Mouse (Mus musculus): ENCODE results near the gene Pla2g10. TPM values are rescaled to one million over a fixed set of nuclear protein-coding genes. Genes with fewer than 3 reads are reported as not detected.
"Not testable (repeated sequence)": the region's sequence is repeated elsewhere in the genome, so short reads cannot be mapped to it uniquely, and the experiment has no call there.

Gene Pla2g10
- total RNA-seq (2012; rRNA removed) = 38.9 and 43.6 TPM in 2 replicates

- Histone ChIP-seq H3K4me1 (ENCODE audit: control insufficient read depth in 2 of 2, insufficient read depth in 2 of 2, low read length in 2 of 2, poor library complexity in 1 of 2) (peaks cover 20 to 30% of the 10 kb centered on the region in 2 experiments), H3K4me3 (ENCODE audit: insufficient read depth in 1 of 2, low read depth in 1 of 2, low read length in 2 of 2, poor library complexity in 1 of 2, severe bottlenecking in 1 of 2) (peak within 1 kb of the TSS; percentile 39 to 56), H3K9ac (ENCODE audit: insufficient read depth, low read depth, low read length, poor library complexity, severe bottlenecking) (peak within 1 kb of the TSS; percentile 63), H3K9me3 (ENCODE audit: control insufficient read depth, insufficient read depth, low read depth, low read length) (no peaks in the 10 kb centered on the region), H3K27ac (ENCODE audit: insufficient read depth, low read depth, low read length, poor library complexity, severe bottlenecking) (peak within 1 kb of the TSS; percentile 69), H3K36me3 (ENCODE audit: control insufficient read depth, insufficient read depth, low read length, poor library complexity, severe bottlenecking) (peaks cover 4% of the 10 kb centered on the region; the same call in 1 of the 2 replicates)
- peak; percentile 72 for TF ChIP-seq MAFK (IDR thresholded peaks at IDR 0.05; ENCODE audit: insufficient read depth, low read depth, low read length)
- no peak for TF ChIP-seq ZNF384 (IDR thresholded peaks at IDR 0.05; ENCODE audit: low read depth, low read length)
- in situ Hi-C loops (cut with MboI; ENCODE audit: low sequenced_read_pairs in 2 of 2, unreplicated experiment in 2 of 2) = no loop called here
- DNase-seq (ENCODE audit: low read depth, low spot score) = no peak
Observed at GRCm38 (mm10) chr16:13730285-13731255, at the start of gene Pla2g10. Gene Pla2g10, minus strand, starts transcription at chr16:13730983.

DNA sequence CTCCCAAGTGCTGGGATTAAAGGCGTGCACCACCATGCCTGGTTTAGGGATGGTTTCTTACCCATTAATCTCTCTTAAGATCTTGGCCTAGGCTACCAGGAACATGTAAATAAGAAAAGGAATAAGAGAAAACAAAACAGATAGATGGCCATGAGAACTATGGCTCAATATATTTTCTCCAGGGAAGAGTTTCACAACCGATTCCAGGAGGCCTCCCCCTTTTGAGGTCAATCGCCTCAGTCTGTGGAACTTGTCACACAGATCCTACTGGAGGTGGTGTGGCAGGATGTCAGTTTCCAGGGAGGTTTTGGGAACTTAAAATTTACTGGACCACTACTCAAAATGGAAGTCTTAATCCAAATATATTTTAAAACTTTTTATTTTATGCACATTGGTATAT lies 43.9 kb upstream of the Pla2g10 start:
- H3K9ac ChIP-seq (ENCODE audit: insufficient read depth, low read depth, low read length, poor library complexity, severe bottlenecking); DNase-seq (ENCODE audit: low read depth, low spot score); H3K4me3 ChIP-seq (ENCODE audit: insufficient read depth in 1 of 2, low read depth in 1 of 2, low read length in 2 of 2, poor library complexity in 1 of 2, severe bottlenecking in 1 of 2); H3K4me1 ChIP-seq (ENCODE audit: control insufficient read depth in 2 of 2, insufficient read depth in 2 of 2, low read length in 2 of 2, poor library complexity in 1 of 2); in situ Hi-C loops (cut with MboI; ENCODE audit: low sequenced_read_pairs in 2 of 2, unreplicated experiment in 2 of 2); H3K36me3 ChIP-seq (ENCODE audit: control insufficient read depth, insufficient read depth, low read length, poor library complexity, severe bottlenecking); H3K27ac ChIP-seq (ENCODE audit: insufficient read depth, low read depth, low read length, poor library complexity, severe bottlenecking): not testable (repeated sequence)
- peaks cover 15% of the 10 kb centered on the region for H3K9me3 ChIP-seq (ENCODE audit: control insufficient read depth, insufficient read depth, low read depth, low read length)

DNA sequence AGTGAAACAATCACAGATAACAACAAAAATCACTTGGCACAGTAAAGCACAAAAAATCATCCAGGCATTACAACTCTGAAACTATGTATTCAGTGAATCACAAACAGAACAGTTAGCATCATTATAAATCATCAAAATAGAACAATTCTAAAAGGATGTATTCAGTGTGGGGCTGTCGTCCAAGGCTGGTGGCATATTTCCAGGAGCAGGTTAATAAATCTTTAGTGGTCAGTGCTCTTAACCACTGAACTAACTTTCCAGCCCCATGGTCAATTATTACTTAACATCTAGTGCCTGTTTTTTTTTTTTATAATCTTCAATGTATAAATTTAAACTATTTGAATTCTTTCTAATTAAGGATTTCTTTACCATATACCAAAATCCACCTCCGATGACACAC lies 43.2 kb upstream of the Pla2g10 start:
- H3K4me3 ChIP-seq (ENCODE audit: insufficient read depth in 1 of 2, low read depth in 1 of 2, low read length in 2 of 2, poor library complexity in 1 of 2, severe bottlenecking in 1 of 2); in situ Hi-C loops (cut with MboI; ENCODE audit: low sequenced_read_pairs in 2 of 2, unreplicated experiment in 2 of 2); H3K4me1 ChIP-seq (ENCODE audit: control insufficient read depth in 2 of 2, insufficient read depth in 2 of 2, low read length in 2 of 2, poor library complexity in 1 of 2); H3K36me3 ChIP-seq (ENCODE audit: control insufficient read depth, insufficient read depth, low read length, poor library complexity, severe bottlenecking); DNase-seq (ENCODE audit: low read depth, low spot score); H3K27ac ChIP-seq (ENCODE audit: insufficient read depth, low read depth, low read length, poor library complexity, severe bottlenecking); H3K9ac ChIP-seq (ENCODE audit: insufficient read depth, low read depth, low read length, poor library complexity, severe bottlenecking): not testable (repeated sequence)
- peaks cover 13% of the 10 kb centered on the region for H3K9me3 ChIP-seq (ENCODE audit: control insufficient read depth, insufficient read depth, low read depth, low read length)

GRCm38 (mm10) chr16:13772051-13772450 lies 41.3 kb upstream of the Pla2g10 start:
- in situ Hi-C loops (cut with MboI; ENCODE audit: low sequenced_read_pairs in 2 of 2, unreplicated experiment in 2 of 2); DNase-seq (ENCODE audit: low read depth, low spot score); H3K9me3 ChIP-seq (ENCODE audit: control insufficient read depth, insufficient read depth, low read depth, low read length); H3K36me3 ChIP-seq (ENCODE audit: control insufficient read depth, insufficient read depth, low read length, poor library complexity, severe bottlenecking); H3K4me3 ChIP-seq (ENCODE audit: insufficient read depth in 1 of 2, low read depth in 1 of 2, low read length in 2 of 2, poor library complexity in 1 of 2, severe bottlenecking in 1 of 2); H3K9ac ChIP-seq (ENCODE audit: insufficient read depth, low read depth, low read length, poor library complexity, severe bottlenecking); H3K4me1 ChIP-seq (ENCODE audit: control insufficient read depth in 2 of 2, insufficient read depth in 2 of 2, low read length in 2 of 2, poor library complexity in 1 of 2): not testable (repeated sequence)
- H3K27ac ChIP-seq (ENCODE audit: insufficient read depth, low read depth, low read length, poor library complexity, severe bottlenecking) = peak overlapping the region; percentile 55; the same call in 1 of the 2 replicates

GRCm38 (mm10) chr16:13771603-13772002 lies 40.8 kb upstream of the Pla2g10 start:
- H3K9me3 ChIP-seq (ENCODE audit: control insufficient read depth, insufficient read depth, low read depth, low read length); H3K36me3 ChIP-seq (ENCODE audit: control insufficient read depth, insufficient read depth, low read length, poor library complexity, severe bottlenecking); DNase-seq (ENCODE audit: low read depth, low spot score); in situ Hi-C loops (cut with MboI; ENCODE audit: low sequenced_read_pairs in 2 of 2, unreplicated experiment in 2 of 2); H3K9ac ChIP-seq (ENCODE audit: insufficient read depth, low read depth, low read length, poor library complexity, severe bottlenecking); H3K4me3 ChIP-seq (ENCODE audit: insufficient read depth in 1 of 2, low read depth in 1 of 2, low read length in 2 of 2, poor library complexity in 1 of 2, severe bottlenecking in 1 of 2); H3K4me1 ChIP-seq (ENCODE audit: control insufficient read depth in 2 of 2, insufficient read depth in 2 of 2, low read length in 2 of 2, poor library complexity in 1 of 2): not testable (repeated sequence)
- peak overlapping the region; percentile 64; the same call in 1 of the 2 replicates for H3K27ac ChIP-seq (ENCODE audit: insufficient read depth, low read depth, low read length, poor library complexity, severe bottlenecking)

Measured in ES-E14 (cell line).